Mouse (Mus musculus): Measurements from ENCODE around the gene Polr1a. TPM values are rescaled to one million over a fixed set of nuclear protein-coding genes. Genes with fewer than 3 reads are reported as not detected.

Polr1a gene
- 16.3 and 19.7 TPM in 2 replicates for polyA plus RNA-seq (2014; fragmentation: Nextera tagmentation; extraction: Ambion mirVana)

GRCm38 (mm10) chr6:71908481-71909381 is at the start of gene Polr1a, which contains the start of gene Ptcd3:
Gene Polr1a (plus strand): TSS chr6:71909053.
Gene Ptcd3 (minus strand): TSS chr6:71908750.
- Histone ChIP-seq H3K9me3 (ENCODE audit: control insufficient read depth, low read length) (no peaks in the 10 kb centered on the region), H3K4me2 (ENCODE audit: low read depth, low read length) (peak within 1 kb of the TSS; percentile 60), H3K4me1 (ENCODE audit: control insufficient read depth, insufficient read depth, low read length) (peaks cover 3% of the 10 kb centered on the region; the same call in 1 of the 2 replicates), H3K27me3 (ENCODE audit: control insufficient read depth, insufficient read depth, low read length) (no peaks in the 10 kb centered on the region), H3K27ac (ENCODE audit: low read depth, low read length) (peak within 1 kb of the TSS; percentile 66; the same call in 1 of the 2 replicates), H3K9ac (replicated peaks; ENCODE audit: low read depth, low read length) (peak within 1 kb of the TSS; percentile 50), H3K4me3 (ENCODE audit: low read depth, low read length) (peak within 1 kb of the TSS; percentile 71), H3K36me3 (ENCODE audit: control insufficient read depth, insufficient read depth, low read length) (peaks cover 24% of the 10 kb centered on the region)
- peak; percentile 94 for ATAC-seq (ENCODE audit: low read depth)
- under 1% methylated on average over 58 of the region's 58 CpGs for WGBS

- H3K27me3 ChIP-seq (ENCODE audit: control insufficient read depth, insufficient read depth, low read length) = no peaks in the 10 kb centered on the region
- 96% methylated on average over 2 of the region's 2 CpGs for WGBS
- no peaks in the 10 kb centered on the region for H3K4me1 ChIP-seq (ENCODE audit: control insufficient read depth, insufficient read depth, low read length)
- H3K36me3 ChIP-seq (ENCODE audit: control insufficient read depth, insufficient read depth, low read length) = peaks cover 63% of the 10 kb centered on the region
- no peak overlapping the region for H3K4me2 ChIP-seq (ENCODE audit: low read depth, low read length)
- H3K27ac ChIP-seq (ENCODE audit: low read depth, low read length) = no peak overlapping the region
- no peak for ATAC-seq (ENCODE audit: low read depth)
- no peak overlapping the region for H3K9ac ChIP-seq (replicated peaks; ENCODE audit: low read depth, low read length)
- no peaks in the 10 kb centered on the region for H3K9me3 ChIP-seq (ENCODE audit: control insufficient read depth, low read length)
- no peak overlapping the region for H3K4me3 ChIP-seq (ENCODE audit: low read depth, low read length)
Observed at GRCm38 (mm10) chr6:71867751-71868150, 41.1 kb upstream of the Polr1a start.

GRCm38 (mm10) chr6:71868809-71869208 is 40.0 kb upstream of the Polr1a start:
- Histone ChIP-seq H3K4me3 (ENCODE audit: low read depth, low read length) (no peak overlapping the region), H3K36me3 (ENCODE audit: control insufficient read depth, insufficient read depth, low read length) (peaks cover 63% of the 10 kb centered on the region), H3K4me2 (ENCODE audit: low read depth, low read length) (no peak overlapping the region), H3K4me1 (ENCODE audit: control insufficient read depth, insufficient read depth, low read length) (no peaks in the 10 kb centered on the region), H3K27ac (ENCODE audit: low read depth, low read length) (no peak overlapping the region), H3K27me3 (ENCODE audit: control insufficient read depth, insufficient read depth, low read length) (no peaks in the 10 kb centered on the region), H3K9ac (replicated peaks; ENCODE audit: low read depth, low read length) (no peak overlapping the region), H3K9me3 (ENCODE audit: control insufficient read depth, low read length) (no peaks in the 10 kb centered on the region)
- WGBS = 100% methylated on average over 1 of the region's 1 CpGs
- ATAC-seq (ENCODE audit: low read depth) = no peak

- Histone ChIP-seq H3K9ac (replicated peaks; ENCODE audit: low read depth, low read length) (no peak overlapping the region), H3K4me2 (ENCODE audit: low read depth, low read length) (no peak overlapping the region), H3K36me3 (ENCODE audit: control insufficient read depth, insufficient read depth, low read length) (peaks cover 63% of the 10 kb centered on the region), H3K9me3 (ENCODE audit: control insufficient read depth, low read length) (no peaks in the 10 kb centered on the region), H3K4me1 (ENCODE audit: control insufficient read depth, insufficient read depth, low read length) (no peaks in the 10 kb centered on the region), H3K27ac (ENCODE audit: low read depth, low read length) (no peak overlapping the region), H3K4me3 (ENCODE audit: low read depth, low read length) (no peak overlapping the region), H3K27me3 (ENCODE audit: control insufficient read depth, insufficient read depth, low read length) (no peaks in the 10 kb centered on the region)
- ATAC-seq (ENCODE audit: low read depth) = no peak
- WGBS = 95% methylated on average over 9 of the region's 9 CpGs
Observed at GRCm38 (mm10) chr6:71871396-71871795, 37.5 kb upstream of the Polr1a start.

GRCm38 (mm10) chr6:71877965-71878760 is 30.7 kb upstream of the Polr1a start:
- no peak overlapping the region for H3K9ac ChIP-seq (replicated peaks; ENCODE audit: low read depth, low read length)
- no peak for ATAC-seq (ENCODE audit: low read depth)
- no peaks in the 10 kb centered on the region for H3K27me3 ChIP-seq (ENCODE audit: control insufficient read depth, insufficient read depth, low read length)
- H3K36me3 ChIP-seq (ENCODE audit: control insufficient read depth, insufficient read depth, low read length) = peaks cover 65% of the 10 kb centered on the region
- 94% methylated on average over 3 of the region's 3 CpGs for WGBS
- H3K9me3 ChIP-seq (ENCODE audit: control insufficient read depth, low read length) = no peaks in the 10 kb centered on the region
- no peak overlapping the region for H3K4me3 ChIP-seq (ENCODE audit: low read depth, low read length)
- no peak overlapping the region for H3K27ac ChIP-seq (ENCODE audit: low read depth, low read length)
- no peaks in the 10 kb centered on the region for H3K4me1 ChIP-seq (ENCODE audit: control insufficient read depth, insufficient read depth, low read length)
- H3K4me2 ChIP-seq (ENCODE audit: low read depth, low read length) = no peak overlapping the region

GRCm38 (mm10) chr6:71893263-71893662 is 15.6 kb upstream of the Polr1a start:
- Histone ChIP-seq H3K36me3 (ENCODE audit: control insufficient read depth, insufficient read depth, low read length) (peaks cover 80% of the 10 kb centered on the region), H3K4me1 (ENCODE audit: control insufficient read depth, insufficient read depth, low read length) (no peaks in the 10 kb centered on the region), H3K4me2 (ENCODE audit: low read depth, low read length) (no peak overlapping the region), H3K27ac (ENCODE audit: low read depth, low read length) (no peak overlapping the region), H3K9ac (replicated peaks; ENCODE audit: low read depth, low read length) (no peak overlapping the region), H3K27me3 (ENCODE audit: control insufficient read depth, insufficient read depth, low read length) (no peaks in the 10 kb centered on the region), H3K9me3 (ENCODE audit: control insufficient read depth, low read length) (no peaks in the 10 kb centered on the region), H3K4me3 (ENCODE audit: low read depth, low read length) (no peak overlapping the region)
- WGBS = 97% methylated on average over 4 of the region's 4 CpGs
- ATAC-seq (ENCODE audit: low read depth) = no peak

DNA sequence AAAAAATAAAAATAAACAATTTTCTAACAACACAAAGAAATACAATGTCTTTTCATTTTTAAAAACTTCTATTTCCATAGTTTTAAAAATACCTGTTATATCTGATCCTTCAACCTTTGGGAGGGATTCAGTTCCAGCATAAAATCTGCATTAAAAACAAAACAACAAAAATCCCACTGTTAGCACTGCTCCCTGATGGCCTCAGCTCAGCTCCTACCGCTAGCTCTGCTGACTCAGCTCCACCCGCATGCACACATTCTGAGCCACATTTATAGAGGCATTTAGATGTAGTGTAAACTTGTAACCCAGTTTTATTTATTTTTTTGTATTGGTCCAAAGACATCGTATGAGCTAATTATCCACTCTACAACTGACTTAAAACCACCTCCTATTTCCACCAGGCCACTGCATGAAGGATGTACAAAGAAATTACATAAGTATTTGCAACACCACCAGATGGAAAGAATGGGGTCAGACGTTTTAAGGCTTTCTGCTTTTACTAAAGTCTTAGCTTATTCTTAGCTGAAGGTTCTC is 1.1 kb upstream of the Polr1a start:
- Histone ChIP-seq H3K4me3 (ENCODE audit: low read depth, low read length) (peak overlapping the region; percentile 71), H3K4me2 (ENCODE audit: low read depth, low read length) (peak overlapping the region; percentile 60), H3K27me3 (ENCODE audit: control insufficient read depth, insufficient read depth, low read length) (no peaks in the 10 kb centered on the region), H3K9ac (replicated peaks; ENCODE audit: low read depth, low read length) (peak overlapping the region; percentile 50), H3K4me1 (ENCODE audit: control insufficient read depth, insufficient read depth, low read length) (peaks cover 3% of the 10 kb centered on the region; the same call in 1 of the 2 replicates), H3K9me3 (ENCODE audit: control insufficient read depth, low read length) (no peaks in the 10 kb centered on the region), H3K27ac (ENCODE audit: low read depth, low read length) (no peak overlapping the region), H3K36me3 (ENCODE audit: control insufficient read depth, insufficient read depth, low read length) (peaks cover 29% of the 10 kb centered on the region)
- no peak for ATAC-seq (ENCODE audit: low read depth)
- WGBS = 3% methylated on average over 4 of the region's 4 CpGs

DNA sequence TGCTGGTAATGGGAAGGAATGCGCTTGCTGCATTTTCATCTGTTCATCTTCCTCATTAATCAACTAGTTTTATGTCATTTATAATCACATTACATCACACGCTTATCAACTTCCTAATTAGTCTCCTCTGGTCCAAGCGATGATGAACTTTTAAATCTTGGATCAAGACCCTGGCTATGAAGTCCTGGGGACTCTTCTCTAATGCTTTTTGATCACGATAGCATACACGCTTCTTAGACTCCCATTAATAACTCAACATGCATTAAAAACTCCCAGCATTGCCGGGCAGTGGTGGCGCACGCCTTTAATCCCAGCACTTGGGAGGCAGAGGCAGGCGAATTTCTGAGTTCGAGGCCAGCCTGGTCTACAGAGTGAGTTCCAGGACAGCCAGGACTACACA is 531 bp downstream of the Polr1a start:
- Histone ChIP-seq H3K36me3 (ENCODE audit: control insufficient read depth, insufficient read depth, low read length) (peaks cover 17% of the 10 kb centered on the region), H3K9ac (replicated peaks; ENCODE audit: low read depth, low read length) (no peak overlapping the region; the same call in 1 of the 2 replicates), H3K27ac (ENCODE audit: low read depth, low read length) (no peak overlapping the region), H3K4me2 (ENCODE audit: low read depth, low read length) (peak overlapping the region; percentile 58), H3K4me3 (ENCODE audit: low read depth, low read length) (peak overlapping the region; percentile 71), H3K27me3 (ENCODE audit: control insufficient read depth, insufficient read depth, low read length) (no peaks in the 10 kb centered on the region), H3K4me1 (ENCODE audit: control insufficient read depth, insufficient read depth, low read length) (peaks cover 3% of the 10 kb centered on the region; the same call in 1 of the 2 replicates), H3K9me3 (ENCODE audit: control insufficient read depth, low read length) (no peaks in the 10 kb centered on the region)
- peak; percentile 38 for ATAC-seq (ENCODE audit: low read depth)
- WGBS = 25% methylated on average over 10 of the region's 10 CpGs

Measured in neural tube, embryonic 14.5 days (tissue).